Mouse (Mus musculus) bone marrow, adult 2 months (tissue): ENCODE results near the gene Rab27a. TPM values are rescaled to one million over a fixed set of nuclear protein-coding genes. Genes with fewer than 3 reads are reported as not detected.

Source experiments
- H3K27ac ChIP-seq: fragments of 200-500 bp; 2 replicates; pipeline ENCODE4 v1.5.1; 2012; ENCODE audit warnings: low read depth, mild to moderate bottlenecking, control low read depth, inconsistent platforms, low read length; ENCODE audit not compliant: control insufficient read depth, poor library complexity, insufficient read depth
- H3K4me1 ChIP-seq: fragments of 200-500 bp; 2 replicates; pipeline ENCODE4 v1.6.1; 2011; ENCODE audit warnings: low read length; ENCODE audit not compliant: control insufficient read depth, insufficient read depth
- H3K4me3 ChIP-seq: fragments of 200-500 bp; replicated peaks from 2 replicates; pipeline ENCODE3; 2011; ENCODE audit warnings: mild to moderate bottlenecking, low read depth, low read length, control low read depth; ENCODE audit not compliant: control insufficient read depth
- CTCF ChIP-seq: fragments of 200-500 bp; IDR thresholded peaks from 2 replicates; pipeline ENCODE4 v1.5.1; 2011; ENCODE audit warnings: low read length, control low read depth; ENCODE audit not compliant: control insufficient read depth, insufficient read depth
- POLR2A ChIP-seq: fragments of 200-500 bp; IDR thresholded peaks from 2 replicates; pipeline ENCODE4 v1.6.1; 2011; ENCODE audit warnings: low read depth, mild to moderate bottlenecking, control low read depth, low read length, borderline replicate concordance; ENCODE audit not compliant: control insufficient read depth
- WGBS: fragments of 180-500 bp; shearing (Covaris S2); methylation state at CpG from one replicate; pipeline ENCODE4 v1.1.7; 2018; 5-methylcytosine and 5-hydroxymethylcytosine counted together
- polyA plus RNA-seq: library from polyadenylated mRNA; stranded (reverse); fragments of >200 nt; gene quantifications from 2 replicates; pipeline ENCODE4 v1.2.4, GENCODE M21; 2011; ENCODE audit warnings: low replicate concordance; ENCODE audit not compliant: missing spikeins, insufficient read depth, insufficient read length

The Rab27a gene
- polyA plus RNA-seq, 1 experiment = 33.6 TPM

DNA sequence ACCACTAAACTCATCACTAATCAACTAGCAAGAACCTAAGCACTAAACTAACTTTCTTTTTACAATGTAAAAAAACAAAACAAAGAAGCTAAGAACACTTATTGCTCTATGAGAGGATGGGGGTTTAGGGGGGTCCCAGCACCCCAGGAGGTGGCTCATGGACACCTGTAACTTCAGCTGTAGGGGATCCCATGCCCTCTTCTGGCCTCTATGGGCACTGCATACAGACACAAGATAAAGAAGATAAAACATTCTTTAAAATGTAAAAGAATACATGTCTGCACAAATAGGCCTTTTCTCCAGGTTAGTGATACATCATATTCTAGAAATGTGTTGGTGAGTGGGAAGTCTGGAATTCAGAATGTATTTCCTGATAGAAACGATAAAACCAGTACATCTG lies 11.2 kb upstream of the Rab27a start:
- peaks cover 2% of the 10 kb centered on the region; the same call in 1 of the 2 replicates for H3K4me1 ChIP-seq
- TF ChIP-seq CTCF = no peak
- no peak for TF ChIP-seq POLR2A
- whole genome bisulfite sequencing = 93% methylated on average over 1 of the region's 1 CpGs

DNA sequence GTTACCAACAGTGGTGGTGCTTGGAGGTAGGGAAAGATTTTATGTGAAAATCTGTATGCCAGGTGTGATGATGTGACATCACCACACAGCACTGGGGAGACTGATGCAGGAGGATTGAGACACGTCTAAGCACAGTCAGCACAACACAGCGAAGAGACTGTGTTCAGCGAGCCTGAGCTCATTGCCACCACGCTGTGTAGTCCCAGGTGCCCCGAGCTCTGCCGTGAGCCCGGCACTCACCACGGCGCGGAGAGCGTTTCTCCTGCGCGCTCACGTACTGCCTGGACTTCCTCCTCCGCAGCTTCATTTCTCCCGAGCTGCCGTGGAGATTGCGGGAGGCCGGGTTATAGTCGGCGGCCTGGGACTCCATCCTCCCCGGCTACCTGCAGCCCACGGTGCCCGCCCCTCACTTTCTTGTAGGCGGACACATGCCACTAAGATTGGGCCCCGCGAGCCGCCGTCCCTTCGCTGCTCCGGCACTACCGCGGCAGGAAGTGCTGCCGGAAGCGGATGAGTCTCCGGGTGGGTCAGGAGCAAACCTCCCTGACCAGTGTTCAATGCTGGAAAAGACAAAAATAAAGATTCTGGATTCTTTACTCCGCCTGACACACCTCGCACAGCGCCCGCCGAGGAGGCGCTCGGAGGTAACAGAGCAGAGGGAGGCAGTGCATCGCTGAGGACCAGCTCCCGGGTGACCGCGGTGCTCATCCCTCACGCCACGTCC lies 5.3 kb upstream of the Rab27a start:
- WGBS = under 1% methylated on average over 49 of the region's 49 CpGs
- Histone ChIP-seq H3K4me3 (peak overlapping the region; percentile 99), H3K4me1 (no peaks in the 10 kb centered on the region; the same call in 1 of the 2 replicates), H3K27ac (peak overlapping the region; percentile 77)
- TF ChIP-seq POLR2A (peak; percentile 69; the same call in 1 of the 2 replicates), CTCF (no peak)

More for the DNA sequence above, 11.2 kb upstream of the Rab27a start:
- Histone ChIP-seq H3K4me3 (no peak overlapping the region), H3K27ac (no peak overlapping the region)

DNA sequence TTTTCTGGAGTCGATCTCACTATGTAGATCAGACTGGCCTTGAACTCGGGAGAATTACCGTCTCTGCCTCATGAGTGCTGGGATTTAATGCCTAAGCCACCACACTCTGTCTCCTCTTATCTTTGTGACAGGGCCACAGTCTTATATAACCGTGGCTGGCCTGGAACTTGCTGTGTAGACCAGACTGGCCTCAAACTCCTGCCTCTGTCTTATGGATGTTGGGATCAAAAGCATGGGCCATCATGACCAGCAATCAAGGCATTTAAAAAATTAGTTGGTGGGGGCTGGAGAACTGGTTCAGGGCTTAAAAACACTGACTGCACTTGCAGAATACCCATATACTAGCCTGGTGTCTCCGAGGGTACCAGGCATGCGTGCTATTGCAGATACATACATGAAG lies 4.6 kb upstream of the Rab27a start, which contains the start of gene Pigb:
Gene Pigb, minus strand, starts transcription at position 299 of the 400 bp plus-strand sequence.
- Histone ChIP-seq H3K27ac (peak within 1 kb of the TSS; percentile 77), H3K4me1 (no peaks in the 10 kb centered on the region; the same call in 1 of the 2 replicates), H3K4me3 (peak within 1 kb of the TSS; percentile 99)
- TF ChIP-seq POLR2A = no peak
- TF ChIP-seq CTCF = no peak
- WGBS = 25% methylated on average over 6 of the region's 6 CpGs

DNA sequence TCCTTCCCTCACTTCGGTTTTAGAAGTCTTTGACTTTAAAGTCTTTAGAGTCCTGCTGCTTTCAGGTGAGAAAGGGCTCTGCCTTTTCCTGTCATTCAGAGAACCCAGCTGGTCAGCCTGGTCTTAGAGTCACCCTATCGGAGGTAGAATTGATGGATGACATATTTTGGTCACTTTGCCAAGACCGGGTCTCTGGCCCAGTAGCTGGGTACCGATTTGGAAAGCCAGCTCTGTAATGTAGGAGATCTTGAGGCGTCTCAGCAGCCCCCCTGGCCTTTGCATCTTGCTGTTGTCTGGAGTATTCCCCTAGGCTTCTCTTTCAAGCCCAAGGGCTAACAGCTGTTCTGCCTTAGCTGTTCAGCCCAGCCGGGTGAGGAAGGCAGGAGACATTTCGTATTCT lies 550 bp downstream of the Rab27a start:
- H3K4me3 ChIP-seq = peak overlapping the region; percentile 91
- H3K27ac ChIP-seq = peak overlapping the region; percentile 83
- no peak for TF ChIP-seq POLR2A
- no peak for TF ChIP-seq CTCF
- WGBS = 2% methylated on average over 7 of the region's 7 CpGs
- no peaks in the 10 kb centered on the region; the same call in 1 of the 2 replicates for H3K4me1 ChIP-seq

DNA sequence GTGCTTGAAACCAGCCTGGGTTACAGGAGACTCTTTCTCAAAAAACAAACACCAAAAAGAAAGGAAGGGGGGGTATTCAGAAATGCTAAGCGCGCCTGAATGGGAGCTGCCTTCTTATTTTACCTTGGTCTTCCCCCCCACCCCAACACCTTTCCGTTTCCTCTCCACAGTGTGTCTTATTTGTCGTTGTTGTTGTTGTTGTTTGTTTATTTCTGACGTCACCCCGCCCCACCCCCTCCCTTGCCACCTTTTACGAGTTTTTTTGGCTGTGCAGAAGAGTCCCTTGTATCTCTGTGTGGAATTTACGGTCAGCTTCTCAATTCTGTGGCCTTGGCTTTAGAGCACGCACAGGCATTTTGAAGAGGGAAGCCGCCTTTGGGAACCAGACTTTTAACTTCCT lies 1.1 kb downstream of the Rab27a start:
- TF ChIP-seq POLR2A (no peak), CTCF (no peak)
- 13% methylated on average over 10 of the region's 10 CpGs for WGBS
- H3K27ac ChIP-seq = peak overlapping the region; percentile 83
- H3K4me3 ChIP-seq = peak overlapping the region; percentile 91
- H3K4me1 ChIP-seq = no peaks in the 10 kb centered on the region

DNA sequence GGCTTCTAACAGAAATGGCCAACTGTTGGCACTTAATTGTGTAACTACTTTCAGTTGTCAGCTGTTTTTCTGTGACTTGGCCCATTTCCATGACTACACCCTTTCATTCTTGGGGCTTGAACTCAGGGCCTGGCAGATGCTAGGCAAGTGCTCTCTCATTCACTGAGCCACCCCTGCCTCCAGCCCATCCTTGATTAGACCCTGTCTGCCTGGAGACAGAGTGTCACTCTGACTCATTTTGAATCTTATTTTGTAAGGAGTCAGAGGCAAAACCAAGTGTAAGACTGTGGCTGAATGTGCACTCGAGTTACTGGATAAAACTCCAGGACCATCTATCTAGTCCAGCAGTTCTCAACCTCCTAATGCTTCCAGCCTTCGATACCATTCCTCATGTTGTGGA lies 3.3 kb downstream of the Rab27a start:
- Histone ChIP-seq H3K4me3 (no peak overlapping the region), H3K27ac (no peak overlapping the region), H3K4me1 (no peaks in the 10 kb centered on the region)
- WGBS = 61% methylated on average over 2 of the region's 2 CpGs
- TF ChIP-seq CTCF = no peak
- no peak for TF ChIP-seq POLR2A

DNA sequence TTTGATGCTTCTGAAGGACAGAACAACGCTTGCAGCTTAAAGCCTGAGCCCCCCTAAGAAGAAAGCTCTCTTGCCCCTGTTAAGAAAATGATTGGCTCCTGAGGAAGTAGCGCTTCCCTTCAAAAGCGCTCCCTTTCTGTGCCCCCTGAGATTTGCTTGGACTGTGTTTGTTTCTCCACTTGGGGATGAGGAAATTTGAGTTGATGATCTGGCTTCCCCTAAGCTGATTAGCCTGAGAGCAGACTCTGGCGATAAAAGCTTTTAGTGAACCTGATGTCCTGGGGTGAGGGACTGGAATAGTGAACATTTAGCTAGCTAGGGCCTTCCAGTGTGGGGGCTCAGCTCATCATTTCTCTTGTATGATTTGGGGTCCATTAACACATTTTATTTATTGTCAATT lies 4.3 kb downstream of the Rab27a start:
- H3K27ac ChIP-seq = no peak overlapping the region
- TF ChIP-seq CTCF = no peak
- no peak for TF ChIP-seq POLR2A
- 35% methylated on average over 4 of the region's 4 CpGs for WGBS
- H3K4me1 ChIP-seq = no peaks in the 10 kb centered on the region
- H3K4me3 ChIP-seq = no peak overlapping the region

DNA sequence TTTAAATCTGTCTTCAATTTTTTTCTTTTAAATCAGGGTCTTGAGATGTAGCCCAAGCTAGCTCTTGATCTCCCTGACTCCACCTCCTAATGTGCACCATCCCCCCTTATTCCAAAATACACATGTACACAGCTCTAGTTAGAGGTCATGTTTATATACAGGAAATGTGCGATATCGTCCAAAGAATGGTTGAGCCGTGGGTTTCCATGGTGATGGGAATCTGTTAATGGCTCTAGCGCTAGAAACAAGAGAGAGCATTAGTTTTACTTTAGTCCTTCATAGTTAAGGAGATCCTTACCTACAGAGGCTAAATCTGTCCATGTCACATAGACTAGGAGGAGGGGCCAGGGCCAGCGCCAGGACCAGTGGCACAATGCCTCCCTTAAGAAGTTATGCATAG lies 5.2 kb downstream of the Rab27a start:
- H3K27ac ChIP-seq = no peak overlapping the region
- 71% methylated on average over 5 of the region's 5 CpGs for WGBS
- no peak overlapping the region for H3K4me3 ChIP-seq
- no peak for TF ChIP-seq CTCF
- TF ChIP-seq POLR2A = no peak
- H3K4me1 ChIP-seq = no peaks in the 10 kb centered on the region; the same call in 1 of the 2 replicates

DNA sequence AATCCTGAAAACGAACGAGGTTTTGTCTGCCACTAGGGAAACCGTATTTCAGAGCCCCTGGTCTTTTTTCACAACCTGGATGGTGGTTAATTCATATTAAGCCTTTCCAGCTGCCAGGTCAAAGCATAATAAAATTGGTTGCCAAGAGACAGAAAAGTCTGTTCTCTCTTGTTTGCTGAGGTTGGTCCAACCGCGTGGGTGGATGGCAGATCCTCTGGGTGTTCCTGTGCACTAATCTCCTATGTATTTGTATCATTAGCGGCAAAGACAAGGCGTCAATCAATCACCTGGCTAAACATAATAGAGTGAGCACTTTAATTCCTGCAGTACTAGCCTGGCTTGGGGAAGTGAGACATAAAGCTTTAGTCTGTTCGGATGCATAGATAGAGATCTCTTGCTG lies 6.0 kb downstream of the Rab27a start:
- TF ChIP-seq POLR2A (no peak), CTCF (no peak)
- WGBS = 49% methylated on average over 8 of the region's 8 CpGs
- H3K4me3 ChIP-seq = no peak overlapping the region

More for the DNA sequence above, 6.0 kb downstream of the Rab27a start:
- Histone ChIP-seq H3K4me1 (no peaks in the 10 kb centered on the region; the same call in 1 of the 2 replicates), H3K27ac (no peak overlapping the region)
